Mouse (Mus musculus): ENCODE results near the gene Ankfy1.

GRCm38 (mm10) chr11:72671294-72671988 lies 18.4 kb upstream of the Ankfy1 start:
- TF ChIP-seq CTCF (conservative IDR thresholded peaks at IDR 0.05; ENCODE audit: low read length), result no peak
- no peak for TF ChIP-seq NANOG (IDR thresholded peaks at IDR 0.05; ENCODE audit: borderline replicate concordance, low read length)
